Mouse (Mus musculus) bone marrow macrophage, adult 2 months (primary cell): ENCODE data around the gene Kyat1. TPM values are rescaled to one million over a fixed set of nuclear protein-coding genes. Genes with fewer than 3 reads are reported as not detected.
A peak's percentile ranks its signal among the peaks of the same experiment; 100 is the strongest.
"Not testable (repeated sequence)": the region's sequence is repeated elsewhere in the genome, so short reads cannot be mapped to it uniquely, and the experiment has no call there.

ENCODE experiments used
- H3K27ac ChIP-seq: 2 replicates; pipeline ENCODE4 v1.5.1; 2012; ENCODE audit warnings: low read depth, low read length; ENCODE audit not compliant: insufficient read depth
- H3K4me1 ChIP-seq: 2 replicates; pipeline ENCODE4 v1.6.1; 2012; ENCODE audit warnings: low read length; ENCODE audit not compliant: control insufficient read depth, insufficient read depth
- H3K4me3 ChIP-seq: 2 replicates; pipeline ENCODE4 v1.5.1; 2012; ENCODE audit warnings: mild to moderate bottlenecking, low read length, moderate library complexity; ENCODE audit not compliant: insufficient read depth
- CTCF ChIP-seq: IDR thresholded peaks from 2 replicates; pipeline ENCODE4 v1.5.1; 2012; ENCODE audit warnings: low read depth, mild to moderate bottlenecking, low read length, moderate library complexity
- POLR2A ChIP-seq: IDR thresholded peaks from 2 replicates; pipeline ENCODE4 v1.6.1; 2012; ENCODE audit warnings: mild to moderate bottlenecking, low read depth, low read length, borderline replicate concordance
- polyA plus RNA-seq: library from polyadenylated mRNA; stranded (reverse); fragments of >200 nt; gene quantifications from 2 replicates; pipeline ENCODE4 v1.2.4, GENCODE M21; 2012; ENCODE audit not compliant: missing spikeins, insufficient read depth, insufficient read length

Kyat1 gene
- polyA plus RNA-seq, 1 experiment: 3.9 TPM

GRCm38 (mm10) chr2:30176561-30176960 is 29.1 kb downstream of the Kyat1 start:
- Histone ChIP-seq H3K4me1 (peaks cover 9% of the 10 kb centered on the region), H3K4me3 (no peak overlapping the region), H3K27ac (no peak overlapping the region)
- TF ChIP-seq POLR2A: no peak

GRCm38 (mm10) chr2:30175897-30176296 is 29.8 kb downstream of the Kyat1 start:
- Histone ChIP-seq H3K4me3 (no peak overlapping the region), H3K4me1 (peaks cover 9% of the 10 kb centered on the region), H3K27ac (no peak overlapping the region)
- no peak for TF ChIP-seq CTCF
- no peak for TF ChIP-seq POLR2A

GRCm38 (mm10) chr2:30173541-30174240 is 32.0 kb downstream of the Kyat1 start:
- Histone ChIP-seq H3K4me1 (peaks cover 9% of the 10 kb centered on the region), H3K4me3 (no peak overlapping the region), H3K27ac (no peak overlapping the region)
- TF ChIP-seq CTCF: no peak
- TF ChIP-seq POLR2A: no peak

- H3K4me3 ChIP-seq: peak overlapping the region; percentile 74
- H3K27ac ChIP-seq: peak overlapping the region; percentile 62
- TF ChIP-seq POLR2A (no peak), CTCF (no peak)
- H3K4me1 ChIP-seq: peaks cover 5% of the 10 kb centered on the region
These were observed 33.7 kb downstream of the Kyat1 start for GRCm38 (mm10) chr2:30171997-30172382.

DNA sequence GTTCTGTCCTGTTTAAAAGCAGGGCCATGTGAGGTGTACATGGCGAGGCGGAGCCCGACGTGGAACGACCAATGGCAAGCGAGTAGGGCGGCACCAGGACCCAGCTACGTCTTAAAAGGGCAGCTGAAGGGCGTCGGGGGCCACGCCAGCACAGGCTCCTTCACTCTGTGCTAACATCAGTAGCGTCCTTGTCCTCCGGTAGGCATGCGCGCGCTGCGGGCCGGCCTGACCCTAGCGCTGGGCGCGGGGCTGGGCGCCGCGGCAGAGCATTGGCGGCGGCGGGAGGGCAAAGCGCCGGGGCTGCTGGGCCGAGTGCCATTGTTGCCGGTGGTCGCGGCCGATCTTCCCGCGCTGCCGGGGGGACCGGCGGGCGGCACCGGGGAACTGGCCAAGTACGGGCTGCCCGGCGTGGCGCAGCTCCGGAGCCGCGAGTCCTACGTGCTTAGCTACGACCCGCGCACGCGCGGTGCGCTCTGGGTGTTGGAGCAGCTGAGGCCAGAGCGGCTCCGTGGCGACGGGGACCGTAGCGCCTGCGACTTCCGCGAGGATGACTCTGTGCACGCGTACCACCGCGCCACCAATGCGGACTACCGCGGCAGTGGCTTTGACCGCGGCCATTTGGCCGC is 34.2 kb downstream of the Kyat1 start, which contains the start of gene Endog:
Endog (plus strand) TSS at position 123 of the 626 bp plus-strand sequence.
- TF ChIP-seq POLR2A (no peak), CTCF (no peak)
- H3K27ac ChIP-seq: peak within 1 kb of the TSS; percentile 62

GRCm38 (mm10) chr2:30166677-30167076 is 39.0 kb downstream of the Kyat1 start:
- Histone ChIP-seq H3K27ac (no peak overlapping the region), H3K4me1 (no peaks in the 10 kb centered on the region), H3K4me3 (no peak overlapping the region)
- TF ChIP-seq POLR2A: no peak
- no peak for TF ChIP-seq CTCF

More for the DNA sequence above, 34.2 kb downstream of the Kyat1 start, which contains the start of gene Endog:
- Histone ChIP-seq H3K4me1 (0 out of 2 replicates have a peak, but pooled peaks cover 3% of the 10 kb centered on the region), H3K4me3 (peak within 1 kb of the TSS; percentile 74)

DNA sequence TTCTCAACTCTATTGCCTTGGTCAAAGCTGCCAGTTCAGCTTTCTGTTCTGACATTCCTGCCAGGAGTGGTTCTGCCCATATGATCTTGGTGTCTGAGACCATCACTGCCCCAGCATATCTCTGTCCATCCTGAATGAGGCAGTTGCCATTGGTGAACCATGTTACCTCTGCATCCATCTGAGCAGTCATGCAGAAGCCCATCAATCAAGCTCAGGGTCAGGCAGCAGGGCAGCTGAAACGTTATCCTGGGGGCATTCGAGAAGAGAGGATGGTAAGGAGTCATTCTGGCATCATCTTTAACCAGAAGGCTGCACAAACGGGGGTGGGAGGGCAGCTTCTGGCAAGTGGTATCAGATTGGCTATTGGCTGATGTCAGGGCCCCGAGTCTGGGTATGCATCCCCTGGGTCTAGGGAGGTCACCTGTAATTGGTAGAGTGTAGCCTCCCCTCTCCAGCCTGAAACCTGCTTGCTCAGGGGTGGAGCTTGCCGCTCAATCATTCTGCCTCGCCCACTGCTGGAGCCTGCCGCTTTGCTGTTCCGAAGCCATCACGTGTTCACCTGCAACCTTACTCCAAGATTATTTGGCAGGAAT is 41.2 kb downstream of the Kyat1 start:
- Histone ChIP-seq H3K4me1 (no peaks in the 10 kb centered on the region), H3K4me3 (no peak overlapping the region), H3K27ac (no peak overlapping the region)
- no peak for TF ChIP-seq CTCF
- TF ChIP-seq POLR2A: no peak

GRCm38 (mm10) chr2:30161809-30162208 is 43.8 kb downstream of the Kyat1 start:
- H3K27ac ChIP-seq: no peak overlapping the region
- no peak overlapping the region for H3K4me3 ChIP-seq
- TF ChIP-seq CTCF (no peak), POLR2A (no peak)
- no peaks in the 10 kb centered on the region for H3K4me1 ChIP-seq

DNA sequence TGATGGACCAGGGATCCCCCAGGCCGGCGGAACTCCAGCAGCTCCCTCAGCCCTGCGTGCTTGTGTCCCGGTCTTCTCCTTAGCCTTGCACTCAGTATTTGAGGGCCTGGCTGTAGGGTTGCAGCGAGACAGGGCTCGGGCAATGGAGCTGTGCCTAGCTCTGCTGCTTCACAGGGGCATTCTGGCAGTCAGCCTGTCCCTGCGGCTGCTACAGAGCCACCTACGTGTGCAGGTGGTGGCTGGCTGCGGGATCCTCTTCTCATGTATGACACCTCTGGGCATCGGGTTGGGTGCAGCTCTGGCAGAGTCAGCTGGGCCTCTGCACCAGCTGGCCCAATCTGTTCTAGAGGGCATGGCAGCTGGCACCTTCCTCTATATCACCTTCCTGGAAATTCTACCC is 45.8 kb downstream of the Kyat1 start:
- H3K4me3 ChIP-seq, H3K27ac ChIP-seq, H3K4me1 ChIP-seq: not testable (repeated sequence)

DNA sequence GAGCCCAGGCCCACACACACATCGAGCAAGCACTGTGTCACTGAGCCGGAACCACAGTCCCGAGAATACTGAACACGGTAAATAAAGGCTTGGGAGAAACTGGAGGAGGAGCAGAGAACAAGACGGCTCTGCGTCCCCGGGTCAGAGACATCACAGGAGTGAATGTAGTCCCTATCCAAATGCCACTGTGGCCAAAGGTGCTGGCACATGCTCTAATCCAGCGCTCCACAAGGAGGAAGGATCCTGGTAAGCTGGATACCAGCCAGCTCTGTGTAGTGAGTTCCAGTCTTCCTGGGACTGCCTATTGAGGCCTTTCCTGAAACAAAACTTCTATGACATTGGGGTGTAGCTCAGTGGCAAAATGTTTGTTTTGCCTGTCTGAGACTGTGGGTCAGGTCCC is 53.0 kb downstream of the Kyat1 start:
- no peak overlapping the region for H3K27ac ChIP-seq

More for the DNA sequence above, 53.0 kb downstream of the Kyat1 start:
- TF ChIP-seq POLR2A (no peak), CTCF (no peak)
- no peaks in the 10 kb centered on the region for H3K4me1 ChIP-seq
- H3K4me3 ChIP-seq: no peak overlapping the region
